In the genomic region with DNA sequence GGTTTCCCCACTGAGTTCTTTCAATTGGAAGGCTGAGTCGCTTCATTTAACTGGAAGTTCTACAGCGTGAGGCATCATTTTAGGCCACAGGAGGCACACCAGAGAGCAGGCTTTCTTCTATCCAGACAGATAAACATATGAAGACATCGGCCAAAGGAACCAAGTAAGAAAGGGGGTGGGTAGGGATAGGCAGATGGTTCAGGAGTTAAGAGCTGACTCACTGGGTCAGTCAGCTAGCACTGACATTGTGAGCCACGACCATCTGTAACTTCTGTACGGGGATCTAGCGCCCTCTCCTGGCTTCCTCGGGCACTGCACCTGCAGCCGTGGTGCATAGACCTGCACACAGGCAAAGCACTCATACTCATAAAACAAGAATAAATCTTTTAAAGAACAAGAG, we compare ENCODE assay signal across 9 mouse cellular contexts. TPM values are rescaled to one million over a fixed set of nuclear protein-coding genes. Genes with fewer than 3 reads are reported as not detected.
DNase-seq lines count a peak whose midpoint lies in the region; ATAC-seq and TF ChIP-seq lines count a peak whose summit lies in the region.
"Had no signal": no experiment of that assay in that cellular context is flagged by ENCODE, and none has a peak within 500 bp of the region (broad histone marks: within the 10 kb centered on the region; RNA-seq: fewer than 3 reads in every experiment).

No protein-coding gene starts in this region.

- no peaks in the 10 kb centered on the region for H3K9me3 ChIP-seq in heart, postnatal 0 days (replicated peaks; ENCODE audit: control insufficient read depth, low read length)
- H3K9me3 ChIP-seq in midbrain, postnatal 0 days (ENCODE audit: low read length) = no peaks in the 10 kb centered on the region
- H3K9me3 ChIP-seq: limb, embryonic 13.5 days had no signal

- no peak for TF ChIP-seq EP300 in heart, postnatal 0 days (IDR thresholded peaks at IDR 0.05; ENCODE audit: low read depth)

- no peak overlapping the region for H3K27ac ChIP-seq in heart, postnatal 0 days (ENCODE audit: low read depth)
- no peak overlapping the region for H3K27ac ChIP-seq in cerebellum, adult 2 months (ENCODE audit: insufficient read depth, low read length)
- H3K27ac ChIP-seq in midbrain, postnatal 0 days (ENCODE audit: low read depth, low read length) = no peak overlapping the region
- H3K27ac ChIP-seq: limb, embryonic 13.5 days had no signal

- ATAC-seq in heart, postnatal 0 days (ENCODE audit: insufficient read depth, low read depth) = no peak
- ATAC-seq in midbrain, postnatal 0 days (ENCODE audit: low FRiP score) = no peak

- H3K4me1 ChIP-seq in heart, postnatal 0 days (ENCODE audit: control insufficient read depth, insufficient read depth) = no peaks in the 10 kb centered on the region
- H3K4me1 ChIP-seq in cerebellum, adult 2 months (ENCODE audit: control insufficient read depth, insufficient read depth, low read length) = no peaks in the 10 kb centered on the region
- H3K4me1 ChIP-seq in midbrain, postnatal 0 days (ENCODE audit: insufficient read depth, low read length) = no peaks in the 10 kb centered on the region
- H3K4me1 ChIP-seq: limb, embryonic 13.5 days had no signal

- peak; percentile 45 for TF ChIP-seq CTCF in heart, postnatal 0 days (IDR thresholded peaks at IDR 0.05; ENCODE audit: low read depth)
- peak; percentile 94 for TF ChIP-seq CTCF in cerebellum, adult 2 months (IDR thresholded peaks at IDR 0.05; ENCODE audit: borderline replicate concordance, insufficient read depth, low read depth, low read length)
- TF ChIP-seq CTCF in midbrain, postnatal 0 days (IDR thresholded peaks at IDR 0.05) = peak; percentile 78

- no peaks in the 10 kb centered on the region for H3K36me3 ChIP-seq in heart, postnatal 0 days (replicated peaks; ENCODE audit: control insufficient read depth, insufficient read depth, low read length)
- no peaks in the 10 kb centered on the region for H3K36me3 ChIP-seq in midbrain, postnatal 0 days (ENCODE audit: insufficient read depth, low read length)
- H3K36me3 ChIP-seq: limb, embryonic 13.5 days had no signal

- TF ChIP-seq POLR2A in cerebellum, adult 2 months (IDR thresholded peaks at IDR 0.05; ENCODE audit: borderline replicate concordance, insufficient read depth, low read length) = no peak

- H3K4me3 ChIP-seq in heart, postnatal 0 days (ENCODE audit: low read depth, low read length) = no peak overlapping the region
- no peak overlapping the region for H3K4me3 ChIP-seq in cerebellum, adult 2 months (replicated peaks; ENCODE audit: insufficient read depth, low read depth, low read length)
- H3K4me3 ChIP-seq in midbrain, postnatal 0 days (ENCODE audit: low read depth, low read length) = no peak overlapping the region
- H3K4me3 ChIP-seq: limb, embryonic 13.5 days had no signal

- H3K27me3 ChIP-seq in heart, postnatal 0 days (ENCODE audit: control insufficient read depth, insufficient read depth, low read length) = no peaks in the 10 kb centered on the region
- H3K27me3 ChIP-seq in cerebellum, adult 2 months (ENCODE audit: control insufficient read depth, insufficient read depth, low read length) = no peaks in the 10 kb centered on the region
- no peaks in the 10 kb centered on the region for H3K27me3 ChIP-seq in midbrain, postnatal 0 days (ENCODE audit: insufficient read depth, low read length)
- H3K27me3 ChIP-seq: limb, embryonic 13.5 days had no signal

- 52% methylated on average over 8 of the region's 8 CpGs for WGBS in heart, postnatal 0 days
- WGBS in cerebellum, adult 2 months = 23% methylated on average over 8 of the region's 8 CpGs
- 43% methylated on average over 8 of the region's 8 CpGs for WGBS in midbrain, postnatal 0 days

- H3K4me2 ChIP-seq in heart, postnatal 0 days (ENCODE audit: low read depth, low read length) = no peak overlapping the region
- H3K4me2 ChIP-seq in midbrain, postnatal 0 days (ENCODE audit: low read depth, low read length, poor library complexity, severe bottlenecking) = no peak overlapping the region
- H3K4me2 ChIP-seq: limb, embryonic 13.5 days had no signal

- H3K9ac ChIP-seq in heart, postnatal 0 days (replicated peaks; ENCODE audit: low read depth, low read length) = no peak overlapping the region
- no peak overlapping the region for H3K9ac ChIP-seq in midbrain, postnatal 0 days (replicated peaks; ENCODE audit: low read length, poor library complexity, severe bottlenecking)
- H3K9ac ChIP-seq: limb, embryonic 13.5 days had no signal

- DNase-seq in heart, postnatal 0 days (ENCODE audit: low spot score) = no peak
- no peak for DNase-seq in heart, adult 8-10 months (ENCODE audit: low spot score)
- peak; percentile 90 for DNase-seq in ES-CJ7 (ENCODE audit: low read depth, low spot score)
- DNase-seq in cerebellum, adult 2 months = peak; percentile 82 to 92
- DNase-seq in frontal cortex, adult 2 months (ENCODE audit: extremely low spot score in 1 of 2, low spot score in 1 of 2) = peak; percentile 50 to 90
- DNase-seq in left cerebral cortex, adult 11 months (ENCODE audit: low spot score) = peak; percentile 59
- peak; percentile 60 for DNase-seq in midbrain, postnatal 0 days (ENCODE audit: low spot score)
- DNase-seq in thymus, postnatal 14 days = peak; percentile 57

RNA-seq across cellular contexts. Expression of a gene that starts 11.9 kb away (rescaled TPM):
- total RNA-seq in heart, postnatal 0 days (2014; rRNA removed; ENCODE audit: low replicate concordance) = 9.4 and 16.0 TPM in 2 replicates
- polyA plus RNA-seq in heart, postnatal 0 days (2015; fragmentation: Nextera tagmentation; extraction: Ambion mirVana) = 13.1 and 13.9 TPM in 2 replicates
- total RNA-seq in heart, adult 8-10 months (2022) = 10 to 100 TPM; 12.5 to 14.9 (median 12.9) TPM
- polyA plus RNA-seq in cerebellum, adult 2 months (2012; rRNA removed) = 43.6 and 47.1 TPM in 2 replicates
- 44.5 and 50.3 TPM in 2 replicates for polyA plus RNA-seq in frontal cortex, adult 2 months (2012; rRNA removed)
- 30.7 and 44.8 TPM in 2 replicates for total RNA-seq in midbrain, postnatal 0 days (2014; rRNA removed)
- 38.3 and 41.0 TPM in 2 replicates for polyA plus RNA-seq in midbrain, postnatal 0 days (2015; fragmentation: Nextera tagmentation; extraction: Ambion mirVana)

Comparison
In these comparisons a context has a peak if more than half of its experiments do, and no peak if none do; other contexts are left out.
1. DNase-seq: peak in ES-CJ7 (single experiment), cerebellum, adult 2 months (2 of 2), frontal cortex, adult 2 months (2 of 2), left cerebral cortex, adult 11 months (single experiment), midbrain, postnatal 0 days (single experiment) and thymus, postnatal 14 days (single experiment); none in heart, postnatal 0 days (single experiment) and heart, adult 8-10 months (single experiment).
2. Peak in every context shown above with its lines, with median percentiles within 50 percentile points of each other: CTCF ChIP-seq.